Mouse (Mus musculus) olfactory bulb, adult 2 months (tissue): ENCODE results near the gene Slc2a9.

ENCODE experiments used
- CTCF ChIP-seq: fragments of 200-500 bp; IDR thresholded peaks from 2 replicates; pipeline ENCODE4 v1.5.1; 2012; ENCODE audit warnings: low read depth, mild to moderate bottlenecking, low read length, moderate library complexity; ENCODE audit not compliant: insufficient read depth
- POLR2A ChIP-seq: fragments of 200-500 bp; IDR thresholded peaks from 2 replicates; pipeline ENCODE4 v1.6.1; 2012; ENCODE audit warnings: mild to moderate bottlenecking, low read depth, low read length, moderate library complexity; ENCODE audit not compliant: insufficient read depth

DNA sequence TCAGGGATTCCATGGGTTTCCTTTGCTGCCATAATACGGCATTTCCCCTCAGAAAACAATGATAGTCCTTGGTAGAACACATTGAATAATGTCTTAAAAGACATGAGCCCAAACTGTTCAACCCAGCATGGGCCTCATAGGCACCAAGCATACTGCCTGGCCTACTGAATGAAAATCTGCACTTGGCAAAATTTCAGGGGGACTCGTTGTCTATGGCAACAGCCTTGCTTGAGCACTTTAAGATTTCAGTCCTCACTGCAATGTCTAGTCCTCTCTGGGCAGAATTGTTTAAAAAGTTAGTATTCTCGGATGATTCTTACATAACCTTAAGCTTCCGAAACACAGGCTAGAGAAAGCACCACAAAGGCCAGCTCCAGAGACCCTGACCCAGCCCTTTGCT is 34.9 kb upstream of the Slc2a9 start:
- TF ChIP-seq CTCF (no peak), POLR2A (no peak)
